ENCODE assay signal across 36 mouse cellular contexts in the genomic region with DNA sequence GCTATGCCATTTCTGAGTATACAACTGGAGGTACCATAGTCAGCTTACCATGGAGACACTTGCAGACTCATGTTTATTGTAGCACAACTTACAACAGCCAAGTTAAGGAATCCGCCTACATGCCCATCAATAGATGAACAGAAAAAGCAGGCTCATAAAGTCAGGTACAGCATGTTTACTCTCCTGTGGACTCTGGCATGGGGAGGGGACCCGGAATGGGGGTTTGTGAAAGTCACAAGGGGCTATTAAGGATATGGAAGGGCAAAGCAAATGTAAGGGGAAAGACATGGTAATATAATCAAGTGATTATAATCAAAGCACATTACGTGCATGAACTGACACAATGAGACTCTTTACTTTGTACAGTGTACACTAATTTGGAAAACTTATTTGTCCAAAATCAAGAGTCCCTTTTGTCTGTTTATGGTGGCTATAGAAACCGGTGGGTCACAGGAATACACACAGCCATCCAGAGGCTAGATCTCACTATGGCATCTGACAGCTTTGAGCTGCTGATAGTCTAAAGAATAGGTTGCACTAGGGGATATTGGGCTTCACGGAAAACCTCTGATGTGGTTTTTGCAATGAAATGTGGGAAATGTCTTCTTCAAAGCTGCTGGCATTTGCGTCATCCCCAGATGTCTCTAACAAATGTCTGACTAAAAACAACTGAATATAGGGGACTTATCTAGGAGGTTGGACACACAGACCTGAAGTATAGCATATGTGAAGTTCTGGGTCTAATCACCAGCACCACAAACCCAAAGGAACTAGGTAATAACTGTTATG. TPM values are rescaled to one million over a fixed set of nuclear protein-coding genes. Genes with fewer than 3 reads are reported as not detected.
A peak's percentile ranks its signal among the peaks of the same experiment; 100 is the strongest.
DNase-seq lines count a peak whose midpoint lies in the region; ATAC-seq lines count a peak whose summit lies in the region.
"Had no signal": no experiment of that assay in that cellular context is flagged by ENCODE, and none has a peak within 500 bp of the region (broad histone marks: within the 10 kb centered on the region; RNA-seq: fewer than 3 reads in every experiment).

No protein-coding gene starts in this region.

- DNase-seq in CD4-positive, CD25-positive, alpha-beta regulatory T cell, adult 2 months (ENCODE audit: low read depth, low spot score) = peak; percentile 58
- peak; percentile 31 for DNase-seq in T-cell, adult 2 months (ENCODE audit: low spot score)
- DNase-seq in thymus, postnatal 25 days = peak; percentile 19
- no peak for DNase-seq in left cerebral cortex, postnatal 36 days (ENCODE audit: low spot score in 2 of 2)
- no peak for DNase-seq in lung, postnatal 4 days
- DNase-seq: adrenal gland, adult 2 months; adrenal gland, postnatal 36 days; cerebellum, adult 18-20 months; cerebellum, postnatal 10 days; gastrocnemius, adult 2 months; heart, postnatal 10 days; kidney, adult 11 months; kidney, postnatal 25 days; left cerebral cortex, postnatal 4 days; liver, postnatal 0 days; lung, postnatal 36 days; spleen, adult 18-20 months had no signal

- H3K4me1 ChIP-seq in intestine, embryonic 16.5 days (ENCODE audit: control insufficient read depth, insufficient read depth, low read length) = peaks cover 6% of the 10 kb centered on the region; the same call in 1 of the 2 replicates
- H3K4me1 ChIP-seq: embryonic facial prominence, embryonic 13.5 days; forebrain, embryonic 10.5 days; forebrain, embryonic 15.5 days; hindbrain, embryonic 15.5 days; megakaryocyte, embryonic 14.5 days; midbrain, embryonic 13.5 days had no signal

- no peak overlapping the region for H3K4me3 ChIP-seq in intestine, embryonic 16.5 days (ENCODE audit: low read length)
- H3K4me3 ChIP-seq: embryonic facial prominence, embryonic 13.5 days; forebrain, embryonic 10.5 days; forebrain, embryonic 15.5 days; gastrocnemius, adult 2 months; heart, embryonic 13.5 days; hindbrain, embryonic 15.5 days; layer of hippocampus, adult 2 months; left cerebral cortex, adult 2 months; liver, embryonic 12.5 days; megakaryocyte, embryonic 14.5 days; midbrain, embryonic 13.5 days had no signal

- 0 out of 2 replicates have a peak overlapping the region, but pooled peaks have one; percentile 4 for H3K27ac ChIP-seq in intestine, embryonic 16.5 days (ENCODE audit: low read length)
- H3K27ac ChIP-seq: embryonic facial prominence, embryonic 13.5 days; forebrain, embryonic 10.5 days; forebrain, embryonic 15.5 days; gastrocnemius, adult 2 months; heart, embryonic 13.5 days; hindbrain, embryonic 15.5 days; layer of hippocampus, adult 2 months; left cerebral cortex, adult 2 months; liver, embryonic 12.5 days; midbrain, embryonic 13.5 days; stomach, postnatal 0 days had no signal

- ATAC-seq in intestine, embryonic 16.5 days = peak; percentile 52
- ATAC-seq: forebrain, embryonic 15.5 days; liver, embryonic 12.5 days; liver, postnatal 0 days; midbrain, embryonic 13.5 days had no signal

- H3K9ac ChIP-seq in intestine, embryonic 16.5 days (ENCODE audit: low read depth, low read length) = no peak overlapping the region
- H3K9ac ChIP-seq: embryonic facial prominence, embryonic 13.5 days; forebrain, embryonic 15.5 days; heart, embryonic 13.5 days; hindbrain, embryonic 15.5 days; liver, embryonic 12.5 days; liver, postnatal 0 days; midbrain, embryonic 13.5 days had no signal

- no peaks in the 10 kb centered on the region for H3K36me3 ChIP-seq in intestine, embryonic 16.5 days (ENCODE audit: control insufficient read depth, insufficient read depth, low read length)
- H3K36me3 ChIP-seq: embryonic facial prominence, embryonic 13.5 days; forebrain, embryonic 10.5 days; forebrain, embryonic 15.5 days; heart, embryonic 13.5 days; hindbrain, embryonic 15.5 days; liver, embryonic 12.5 days; midbrain, embryonic 13.5 days had no signal

- 68% methylated on average over 6 of the region's 6 CpGs for WGBS in intestine, embryonic 16.5 days

- no peak overlapping the region for H3K4me2 ChIP-seq in intestine, embryonic 16.5 days (ENCODE audit: low read depth, low read length)
- H3K4me2 ChIP-seq: embryonic facial prominence, embryonic 13.5 days; forebrain, embryonic 15.5 days; heart, embryonic 13.5 days; hindbrain, embryonic 15.5 days; liver, embryonic 12.5 days; midbrain, embryonic 13.5 days had no signal

- intact Hi-C loops in left cerebral cortex, postnatal 36 days (cut with DNase I) = no loop called here

- H3K9me3 ChIP-seq in intestine, embryonic 16.5 days (ENCODE audit: control insufficient read depth, low read length) = no peaks in the 10 kb centered on the region
- H3K9me3 ChIP-seq: embryonic facial prominence, embryonic 13.5 days; forebrain, embryonic 15.5 days; heart, embryonic 13.5 days; hindbrain, embryonic 15.5 days; liver, embryonic 12.5 days; midbrain, embryonic 13.5 days had no signal

- H3K27me3 ChIP-seq in intestine, embryonic 16.5 days (replicated peaks; ENCODE audit: control insufficient read depth, insufficient read depth, low read length) = no peaks in the 10 kb centered on the region
- H3K27me3 ChIP-seq: embryonic facial prominence, embryonic 13.5 days; forebrain, embryonic 15.5 days; heart, embryonic 13.5 days; hindbrain, embryonic 15.5 days; midbrain, embryonic 13.5 days had no signal

RNA-seq across cellular contexts. Expression of a gene that starts 1.9 kb away (rescaled TPM):
- polyA plus RNA-seq in intestine, embryonic 16.5 days (2015; fragmentation: Nextera tagmentation; extraction: Ambion mirVana) = 12.7 and 13.0 TPM in 2 replicates
- total RNA-seq in left cerebral cortex, postnatal 36 days (2021) = not detected
- total RNA-seq: adrenal gland, postnatal 36 days; common myeloid progenitor, adult 5-6 weeks; gastrocnemius, adult 2 months; gastrocnemius, postnatal 4 days; heart, postnatal 10 days; hematopoietic stem cell, adult 5-6 weeks; layer of hippocampus, adult 2 months; layer of hippocampus, postnatal 14 days; left cerebral cortex, adult 2 months; left cerebral cortex, postnatal 4 days had no signal
- polyA plus RNA-seq: adrenal gland, adult 2 months; brain, embryonic 14.5 days; forebrain, embryonic 10.5 days; forebrain, embryonic 15.5 days; frontal cortex, adult 2 months; heart, embryonic 13.5 days; hindbrain, embryonic 15.5 days; liver, embryonic 12.5 days; liver, postnatal 0 days; midbrain, embryonic 13.5 days; neural tube, embryonic 14.5 days had no signal

RNA-seq across cellular contexts. Expression of a gene that starts 27.4 kb away (rescaled TPM):
- polyA plus RNA-seq in intestine, embryonic 16.5 days (2015; fragmentation: Nextera tagmentation; extraction: Ambion mirVana) = 139 and 151 TPM in 2 replicates
- total RNA-seq in left cerebral cortex, postnatal 36 days (2021) = 10 to 100 TPM; 50.3 to 62.8 TPM

RNA-seq across cellular contexts. Expression of a gene that starts 50.5 kb away (rescaled TPM):
- 54.9 and 60.0 TPM in 2 replicates for polyA plus RNA-seq in intestine, embryonic 16.5 days (2015; fragmentation: Nextera tagmentation; extraction: Ambion mirVana)
- total RNA-seq in left cerebral cortex, postnatal 36 days (2021) = 10 to 100 TPM; 38.1 to 49.2 TPM

Comparison
In these comparisons a context has a peak if more than half of its experiments do, and no peak if none do; other contexts are left out.
1. DNase-seq: peak in CD4-positive, CD25-positive, alpha-beta regulatory T cell, adult 2 months (single experiment), T-cell, adult 2 months (single experiment) and thymus, postnatal 25 days (single experiment); none in left cerebral cortex, postnatal 36 days (0 of 2) and lung, postnatal 4 days (0 of 2).